Mouse (Mus musculus) heart, adult 2 months (tissue): ENCODE results near the gene Asic2. TPM values are rescaled to one million over a fixed set of nuclear protein-coding genes. Genes with fewer than 3 reads are reported as not detected.

ENCODE experiments used
- DNase-seq, 2 experiments: peaks; one replicate each; pipeline ENCODE4 v3.0.0; 2021
- H3K27ac ChIP-seq: fragments of 200-600 bp; 2 replicates; pipeline ENCODE4 v1.8.1; 2022
- H3K27me3 ChIP-seq: fragments of 200-500 bp; 2 replicates; pipeline ENCODE4 v1.6.1; 2012; ENCODE audit warnings: mild to moderate bottlenecking, low read length, inconsistent platforms, mixed read lengths; ENCODE audit not compliant: control insufficient read depth, insufficient read depth
- H3K36me3 ChIP-seq: fragments of 200-500 bp; 2 replicates; pipeline ENCODE4 v1.6.1; 2012; ENCODE audit warnings: low read length, inconsistent platforms; ENCODE audit not compliant: control insufficient read depth, insufficient read depth
- H3K4me1 ChIP-seq: fragments of 200-500 bp; 2 replicates; pipeline ENCODE4 v1.6.1; 2011; ENCODE audit warnings: low read length; ENCODE audit not compliant: control insufficient read depth, insufficient read depth
- H3K4me3 ChIP-seq: fragments of 200-600 bp; 2 replicates; pipeline ENCODE4 v1.8.1; 2022
- H3K79me2 ChIP-seq: fragments of 200-500 bp; replicated peaks from 2 replicates; pipeline ENCODE4 v1.6.1; 2012; ENCODE audit warnings: mild to moderate bottlenecking, inconsistent platforms, low read length, moderate library complexity, mixed read lengths; ENCODE audit not compliant: control insufficient read depth, insufficient read depth
- H3K9ac ChIP-seq: fragments of 200-500 bp; 2 replicates; pipeline ENCODE4 v1.6.1; 2012; ENCODE audit warnings: low read depth, mild to moderate bottlenecking, control low read depth, inconsistent platforms, low read length, mixed read lengths
- CTCF ChIP-seq: fragments of 200-600 bp; IDR thresholded peaks from 2 replicates; pipeline ENCODE4 v1.8.1; 2022; ENCODE audit warnings: antibody characterized with exemption, mild to moderate bottlenecking, moderate library complexity
- EP300 ChIP-seq: fragments of 200-500 bp; IDR thresholded peaks from 2 replicates; pipeline ENCODE4 v1.6.1; 2011; ENCODE audit warnings: low read depth, low read length, control low read depth; ENCODE audit not compliant: insufficient read depth
- POLR2A ChIP-seq: fragments of 200-500 bp; IDR thresholded peaks from 2 replicates; pipeline ENCODE4 v1.6.1; 2011; ENCODE audit warnings: mild to moderate bottlenecking, low read depth, low read length, control low read depth; ENCODE audit not compliant: insufficient read depth
- WGBS: fragments of 180-500 bp; shearing (Covaris S2); methylation state at CpG from one replicate; pipeline ENCODE4 v1.1.7; 2018; 5-methylcytosine and 5-hydroxymethylcytosine counted together
- intact Hi-C: fragments of 180-260 bp; cut with DNase I; formaldehyde crosslinking; loops from one replicate; pipeline ENCODE4 v1.15.1; 2025
- polyA plus RNA-seq: library from polyadenylated mRNA; depleted of rRNA; stranded (reverse); fragments of >200 nt; gene quantifications from 2 replicates; pipeline ENCODE4 v1.2.3, GENCODE M21; 2012
- total RNA-seq, 2 experiments: library from RNA; stranded (reverse); gene quantifications; 2 replicates each; pipeline ENCODE4 v1.2.3; 2021

Asic2 gene
- total and polyA plus RNA-seq, 3 experiments = not detected

GRCm38 (mm10) chr11:81940988-81941387, 27.3 kb downstream of the Asic2 start:
- peak; percentile 14 to 22 for DNase-seq
- Histone ChIP-seq H3K27me3 (no peaks in the 10 kb centered on the region), H3K27ac (no peak overlapping the region), H3K9ac (no peak overlapping the region), H3K79me2 (no peaks in the 10 kb centered on the region), H3K4me1 (peaks cover 5% of the 10 kb centered on the region; the same call in 1 of the 2 replicates), H3K36me3 (no peaks in the 10 kb centered on the region), H3K4me3 (no peak overlapping the region)
- 25% methylated on average over 1 of the region's 1 CpGs for WGBS
- TF ChIP-seq CTCF = peak; percentile 65
- no peak for TF ChIP-seq POLR2A
- 0 out of 2 replicates have a peak, but pooled peaks have one; percentile 47 for TF ChIP-seq EP300
- intact Hi-C loops = no loop called here

DNA sequence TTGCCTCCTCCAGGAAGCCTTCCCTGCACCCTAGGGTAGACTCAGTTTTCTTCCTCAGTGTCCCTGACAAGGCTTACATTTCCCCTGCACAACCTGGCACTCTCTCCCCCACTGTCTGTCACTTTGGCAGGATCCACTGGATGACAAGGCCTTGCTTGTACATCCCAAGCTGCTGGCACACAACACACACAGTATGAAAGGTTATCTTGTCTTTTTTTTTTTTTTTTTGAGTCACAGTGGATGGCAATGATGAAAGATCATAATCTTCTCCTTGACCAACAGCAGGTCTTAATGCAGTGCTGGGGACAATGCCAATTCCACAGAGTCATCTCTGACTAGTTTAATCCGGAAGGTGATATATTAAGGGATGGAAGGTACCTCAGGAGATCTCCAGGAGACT, 30.7 kb downstream of the Asic2 start:
- Histone ChIP-seq H3K36me3 (no peaks in the 10 kb centered on the region), H3K9ac (no peak overlapping the region), H3K4me1 (peaks cover 5% of the 10 kb centered on the region; the same call in 1 of the 2 replicates), H3K4me3 (no peak overlapping the region), H3K79me2 (no peaks in the 10 kb centered on the region), H3K27me3 (no peaks in the 10 kb centered on the region), H3K27ac (no peak overlapping the region)
- TF ChIP-seq CTCF (no peak), POLR2A (no peak), EP300 (no peak)
- intact Hi-C loops = no loop called here
- 79% methylated on average over 1 of the region's 1 CpGs for WGBS
- DNase-seq = no peak

DNA sequence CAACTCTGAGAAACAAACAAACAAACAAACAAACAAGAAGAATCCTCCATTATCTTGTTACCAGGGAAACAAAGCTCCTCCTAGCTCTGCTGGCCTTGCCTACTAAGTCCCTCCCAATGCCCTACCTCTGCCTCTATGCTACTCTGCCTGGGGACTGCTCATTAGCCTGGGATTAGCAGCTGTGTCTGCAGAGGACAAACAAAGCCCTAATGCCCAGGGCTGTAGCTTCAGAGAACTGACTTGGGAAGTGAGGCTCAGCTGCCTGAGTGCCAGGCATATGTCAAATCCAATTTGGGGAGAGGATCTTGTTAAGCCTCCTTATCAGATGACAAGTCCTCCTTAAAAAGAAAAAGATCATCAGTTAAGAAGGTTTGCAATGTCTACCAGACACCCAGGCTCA, 41.9 kb downstream of the Asic2 start:
- no peak for DNase-seq
- Histone ChIP-seq H3K79me2 (no peaks in the 10 kb centered on the region), H3K27ac (no peak overlapping the region), H3K36me3 (no peaks in the 10 kb centered on the region), H3K9ac (no peak overlapping the region), H3K27me3 (no peaks in the 10 kb centered on the region), H3K4me1 (no peaks in the 10 kb centered on the region), H3K4me3 (no peak overlapping the region)
- TF ChIP-seq CTCF (no peak), EP300 (no peak), POLR2A (no peak)
- intact Hi-C loops = no loop called here

DNA sequence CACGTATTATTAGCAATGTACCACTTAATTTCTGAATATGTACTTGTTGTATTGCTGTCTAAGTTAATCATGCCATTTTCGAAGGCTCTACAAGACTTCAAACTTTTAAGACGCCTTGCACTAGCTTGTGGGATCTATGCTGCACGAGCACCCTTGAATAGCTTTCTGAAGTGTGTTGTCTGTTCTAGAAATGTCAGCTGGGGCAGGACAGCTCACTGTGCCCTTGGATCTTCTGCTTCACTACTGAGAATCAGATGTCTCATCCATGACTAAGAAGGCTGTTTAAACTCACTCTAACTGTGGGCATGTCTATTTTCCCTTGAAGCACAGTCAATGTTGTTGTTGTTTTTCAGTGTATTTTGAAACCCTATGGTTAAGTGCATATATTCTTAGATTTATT, 44.6 kb downstream of the Asic2 start:
- no peaks in the 10 kb centered on the region for H3K36me3 ChIP-seq
- H3K27me3 ChIP-seq = no peaks in the 10 kb centered on the region
- no peak overlapping the region for H3K27ac ChIP-seq
- no peak overlapping the region for H3K4me3 ChIP-seq
- no peak for TF ChIP-seq CTCF
- no peak for TF ChIP-seq EP300
- TF ChIP-seq POLR2A = no peak
- no peak for DNase-seq
- H3K4me1 ChIP-seq = no peaks in the 10 kb centered on the region
- H3K79me2 ChIP-seq = no peaks in the 10 kb centered on the region
- intact Hi-C loops = no loop called here
- WGBS = 84% methylated on average over 4 of the region's 4 CpGs
- no peak overlapping the region for H3K9ac ChIP-seq

- H3K27ac ChIP-seq = no peak overlapping the region
- H3K79me2 ChIP-seq = no peaks in the 10 kb centered on the region
- no peak for DNase-seq
- H3K36me3 ChIP-seq = no peaks in the 10 kb centered on the region
- no peak overlapping the region for H3K9ac ChIP-seq
- no peaks in the 10 kb centered on the region for H3K27me3 ChIP-seq
- TF ChIP-seq EP300 (no peak), CTCF (no peak), POLR2A (no peak)
- intact Hi-C loops = no loop called here
- WGBS = 80% methylated on average over 2 of the region's 2 CpGs
- H3K4me1 ChIP-seq = no peaks in the 10 kb centered on the region
- no peak overlapping the region for H3K4me3 ChIP-seq
These were observed 45.2 kb downstream of the Asic2 start for GRCm38 (mm10) chr11:81923096-81923495.

DNA sequence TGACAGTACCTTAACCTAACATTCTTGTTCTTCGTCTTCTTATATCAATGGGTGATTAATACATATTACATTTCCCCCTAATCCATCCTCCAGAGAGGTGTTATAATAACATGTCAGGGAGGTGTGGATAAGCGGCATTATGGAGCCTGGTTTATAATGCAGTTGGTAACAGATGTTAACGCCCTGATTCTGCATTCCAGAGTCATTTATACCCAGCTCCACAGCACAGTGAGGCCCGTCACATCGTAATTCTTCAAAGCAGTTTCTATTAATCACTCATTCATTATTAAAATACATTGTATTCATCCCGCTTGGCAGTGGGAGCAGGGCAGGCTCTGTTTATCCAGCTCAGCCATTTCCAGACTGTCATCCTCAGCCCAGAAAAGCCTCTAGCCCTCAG, 52.8 kb downstream of the Asic2 start:
- intact Hi-C loops = no loop called here
- no peak for TF ChIP-seq CTCF
- TF ChIP-seq EP300 = no peak
- TF ChIP-seq POLR2A = no peak
- WGBS = 68% methylated on average over 6 of the region's 6 CpGs
- Histone ChIP-seq H3K79me2 (no peaks in the 10 kb centered on the region), H3K27ac (no peak overlapping the region), H3K27me3 (no peaks in the 10 kb centered on the region), H3K9ac (no peak overlapping the region), H3K4me1 (no peaks in the 10 kb centered on the region), H3K36me3 (no peaks in the 10 kb centered on the region), H3K4me3 (no peak overlapping the region)
- no peak for DNase-seq

DNA sequence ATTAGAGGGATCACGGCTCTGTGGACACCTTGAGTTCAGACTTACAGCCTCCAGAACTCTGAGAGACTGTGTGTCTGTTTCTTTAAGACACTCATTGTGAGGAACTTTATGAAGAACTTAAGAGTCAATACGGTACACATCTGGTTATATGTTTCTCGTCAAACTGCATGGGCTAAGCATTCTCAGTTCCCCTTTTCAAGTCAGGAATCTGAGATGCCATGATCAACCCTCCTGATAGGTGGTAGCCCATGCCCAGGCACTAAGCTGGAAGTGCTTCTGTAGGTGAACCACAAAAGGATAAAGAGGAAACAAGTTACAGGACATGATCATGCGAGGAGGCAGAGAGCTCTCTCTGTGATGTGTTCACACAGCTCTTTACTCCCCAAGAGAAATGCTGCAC, 55.2 kb downstream of the Asic2 start:
- no peaks in the 10 kb centered on the region for H3K79me2 ChIP-seq
- TF ChIP-seq CTCF (no peak), POLR2A (no peak), EP300 (no peak)
- no peak for DNase-seq
- H3K4me1 ChIP-seq = no peaks in the 10 kb centered on the region
- H3K27ac ChIP-seq = no peak overlapping the region
- no peaks in the 10 kb centered on the region for H3K36me3 ChIP-seq
- H3K27me3 ChIP-seq = no peaks in the 10 kb centered on the region
- no peak overlapping the region for H3K9ac ChIP-seq
- intact Hi-C loops = no loop called here
- 66% methylated on average over 4 of the region's 4 CpGs for WGBS
- no peak overlapping the region for H3K4me3 ChIP-seq
